Mouse (Mus musculus) kidney, postnatal 10 days (tissue): ENCODE measurements around the gene Foxd2.

Source experiments
- DNase-seq: peaks from one replicate; pipeline ENCODE4 v3.0.0; 2021; ENCODE audit warnings: mixed read lengths

The Foxd2 gene

DNA sequence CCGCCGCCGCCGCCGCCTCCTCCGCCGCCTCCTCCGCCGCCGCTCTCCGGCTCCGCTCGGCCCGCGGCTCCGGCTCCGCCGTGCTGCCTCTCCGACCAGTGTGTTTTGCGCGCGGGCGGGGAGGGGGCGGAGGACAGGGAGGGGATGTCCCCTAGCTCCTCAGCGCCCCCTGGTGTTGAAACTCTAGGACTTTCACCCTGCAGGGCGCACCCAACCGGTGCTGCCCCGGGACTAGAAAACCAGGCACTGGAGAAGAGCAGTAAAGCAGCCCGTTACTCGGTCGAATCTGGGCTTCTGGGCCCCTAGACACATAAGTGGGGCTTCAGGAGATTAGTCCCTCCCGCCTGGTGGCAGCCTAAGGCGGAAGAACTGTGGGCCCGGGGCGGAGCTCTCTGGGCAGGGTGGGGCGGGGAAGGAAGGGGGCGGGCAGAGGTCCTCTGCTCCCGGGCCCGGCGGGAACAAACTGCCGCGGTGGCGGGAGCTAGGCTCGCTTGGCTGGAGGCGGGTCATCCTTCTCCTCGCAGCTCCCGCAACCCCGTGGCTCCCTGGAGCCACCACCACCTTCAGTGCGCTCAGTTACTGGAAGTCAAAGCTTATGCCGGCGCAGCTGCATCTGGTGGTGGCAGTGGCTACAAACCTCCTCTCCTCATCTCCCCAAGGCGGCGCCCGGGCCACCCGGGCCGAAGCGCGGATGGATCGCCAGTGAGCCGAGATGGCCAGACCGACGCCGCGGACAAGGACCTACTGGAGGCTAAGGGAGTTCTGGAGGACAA is at the start of gene Foxd2:
TSS of gene Foxd2 (minus strand) at position 45 of the 773 bp plus-strand sequence.
- DNase-seq, result peak; percentile 95

- DNase-seq, result no peak
Measured at GRCm38 (mm10) chr4:114958231-114958630, 49.6 kb upstream of the Foxd2 start.

DNA sequence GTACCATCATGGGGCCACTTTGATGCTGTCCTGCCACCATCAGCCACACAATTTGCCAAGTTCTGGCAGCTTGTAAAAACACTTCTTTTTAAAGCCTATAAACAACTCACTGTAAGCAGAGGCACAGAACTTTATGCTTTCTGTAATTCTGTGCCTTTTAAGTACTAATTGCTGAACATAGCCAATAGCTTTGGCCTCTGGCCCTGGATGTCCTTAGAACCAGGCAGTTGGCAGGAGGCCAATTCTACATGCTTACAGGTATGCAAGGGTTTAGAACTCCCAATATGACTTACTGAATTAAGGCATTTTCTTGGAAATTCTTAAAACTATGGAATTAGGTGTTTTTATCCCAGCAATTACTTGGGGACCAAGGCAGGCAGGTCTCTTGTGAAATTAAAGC is 48.7 kb upstream of the Foxd2 start:
- DNase-seq, result peak; percentile 51

DNA sequence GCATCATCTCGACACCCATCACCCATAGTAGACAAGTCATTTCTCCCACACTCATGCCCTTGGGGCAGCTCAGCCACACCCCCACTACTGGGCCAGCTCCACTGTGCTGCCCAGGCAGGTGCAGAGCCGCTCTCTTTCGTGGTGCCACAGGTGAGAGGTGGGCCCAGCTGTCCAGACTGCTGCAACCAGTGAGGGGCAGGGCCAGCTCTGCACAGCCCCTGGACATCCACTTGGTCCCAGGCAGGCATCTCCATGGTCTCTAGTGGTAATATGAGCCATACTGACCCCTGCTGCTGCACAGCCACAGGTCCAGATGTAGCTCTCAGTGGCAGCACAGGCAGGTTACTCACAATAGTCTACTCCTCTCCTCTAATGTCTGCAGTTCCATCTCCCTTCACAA is 44.5 kb upstream of the Foxd2 start:
- DNase-seq, result no peak

DNA sequence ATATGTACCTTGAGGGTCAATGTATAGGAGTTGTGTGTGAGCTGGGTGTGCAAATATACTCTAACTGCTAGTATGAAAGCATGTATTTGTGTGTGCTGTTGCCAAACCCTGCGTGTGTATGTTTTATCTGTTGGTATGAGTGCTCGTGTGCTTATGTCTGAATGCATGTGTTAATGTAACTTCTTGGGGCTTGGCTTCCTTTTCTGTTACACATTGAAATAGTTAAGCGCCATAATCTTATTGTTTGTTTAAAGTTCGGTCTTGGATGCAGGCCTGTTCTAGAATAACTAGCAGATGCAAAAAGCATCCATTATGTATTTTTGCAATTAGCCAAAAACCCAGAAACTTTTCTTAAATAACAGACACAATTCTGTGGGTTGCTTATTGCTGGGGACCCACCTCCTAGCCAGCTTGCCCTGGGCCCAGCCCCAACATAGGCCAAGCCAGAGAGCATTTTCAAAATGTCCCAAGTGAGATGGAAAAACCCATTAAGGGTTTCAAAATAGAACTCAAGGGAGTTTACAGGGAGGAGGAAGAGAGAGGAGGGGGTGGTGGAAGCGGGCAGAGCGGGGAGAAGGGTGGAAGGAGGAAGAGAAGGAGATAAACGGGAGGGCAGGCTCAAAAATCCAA is 39.3 kb upstream of the Foxd2 start:
- DNase-seq, result no peak

DNA sequence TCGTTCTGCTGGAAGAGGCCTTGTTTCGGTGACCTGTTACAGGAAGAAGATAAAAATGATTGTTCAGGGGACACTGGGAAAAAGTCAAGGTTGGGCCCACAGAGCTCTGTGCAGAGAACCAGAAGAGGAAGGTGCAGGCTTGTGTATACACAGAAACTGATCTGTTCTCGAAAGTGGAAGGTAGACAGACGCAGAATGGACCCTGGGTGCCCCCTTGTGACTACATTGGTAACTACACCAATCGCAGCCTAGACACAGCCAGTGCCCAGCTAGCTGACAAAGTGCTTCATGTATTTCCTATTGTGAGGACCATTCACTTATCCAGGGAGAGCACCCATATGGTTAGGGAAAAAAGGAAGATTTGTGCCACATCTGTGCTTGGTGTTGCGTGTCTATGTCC is 38.7 kb upstream of the Foxd2 start:
- DNase-seq, result peak; percentile 90

DNA sequence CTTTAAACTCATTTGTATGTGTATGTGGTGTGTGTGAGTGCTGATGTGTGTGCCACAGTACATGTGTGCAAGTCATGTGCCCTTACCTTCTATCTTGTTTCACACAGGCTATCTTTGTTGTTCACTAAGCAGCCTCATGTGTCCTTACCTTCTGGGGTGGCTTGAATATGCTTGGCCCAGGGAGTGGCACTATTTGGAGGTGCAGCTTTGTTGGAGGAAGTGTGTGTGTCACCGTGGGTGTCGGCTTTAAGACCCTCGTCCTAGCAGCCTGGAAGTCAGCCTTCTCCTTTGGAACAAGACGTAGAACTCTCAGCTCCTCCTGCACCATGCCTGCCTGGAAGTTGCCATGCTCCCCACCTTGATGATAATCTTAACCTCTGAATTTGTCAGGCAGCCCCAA is 37.7 kb upstream of the Foxd2 start:
- DNase-seq, result no peak

DNA sequence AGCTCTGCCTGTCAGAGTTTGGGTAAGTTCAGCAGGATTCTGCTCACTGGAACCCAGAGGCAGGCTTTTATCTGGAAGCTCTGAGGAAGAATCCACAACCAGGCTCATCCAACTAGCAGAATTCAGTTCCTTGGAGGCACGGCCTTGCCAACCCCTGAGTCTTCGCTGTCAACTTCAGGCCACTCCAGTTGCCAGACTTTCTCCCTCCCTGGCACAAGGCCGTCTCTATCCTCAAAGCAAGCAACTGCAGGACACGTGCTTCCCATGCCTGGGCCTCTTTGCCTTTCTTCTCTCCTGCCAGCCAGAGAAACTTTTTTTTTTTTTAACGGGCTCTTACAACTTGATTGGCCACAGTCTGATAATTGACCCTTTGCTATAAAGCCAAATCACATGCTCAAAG is 36.3 kb upstream of the Foxd2 start:
- DNase-seq, result no peak

DNA sequence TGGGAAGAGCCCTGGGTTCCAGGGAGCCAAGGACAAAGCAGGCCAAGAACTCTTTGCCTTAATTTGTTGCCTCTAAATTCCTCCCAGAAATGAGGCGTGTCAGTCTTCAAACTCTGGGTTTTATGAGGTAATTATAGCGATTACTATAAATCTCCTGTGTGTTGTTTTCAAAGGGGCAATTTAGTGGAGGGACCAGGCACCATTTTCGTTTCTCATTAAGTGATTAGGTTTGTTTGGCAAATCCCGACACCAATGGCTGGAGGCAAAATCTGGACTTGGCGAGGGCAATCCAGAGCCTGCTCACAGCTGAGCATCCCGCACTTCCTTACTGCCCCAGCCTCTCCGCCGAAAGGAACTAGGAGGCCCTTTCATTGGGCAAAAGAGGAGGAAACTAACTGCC is 33.9 kb upstream of the Foxd2 start:
- DNase-seq, result no peak

- no peak for DNase-seq
Measured at GRCm38 (mm10) chr4:114942112-114942511, 33.4 kb upstream of the Foxd2 start.

- no peak for DNase-seq
Measured at GRCm38 (mm10) chr4:114941311-114941710, 32.6 kb upstream of the Foxd2 start.

- no peak for DNase-seq
Measured at GRCm38 (mm10) chr4:114938248-114938647, 29.6 kb upstream of the Foxd2 start.

- no peak for DNase-seq
Measured at GRCm38 (mm10) chr4:114937459-114938047, 28.9 kb upstream of the Foxd2 start.

- DNase-seq, result no peak
Measured at GRCm38 (mm10) chr4:114934188-114934587, 25.5 kb upstream of the Foxd2 start.

GRCm38 (mm10) chr4:114932747-114933146 is 24.1 kb upstream of the Foxd2 start:
- DNase-seq, result no peak

DNA sequence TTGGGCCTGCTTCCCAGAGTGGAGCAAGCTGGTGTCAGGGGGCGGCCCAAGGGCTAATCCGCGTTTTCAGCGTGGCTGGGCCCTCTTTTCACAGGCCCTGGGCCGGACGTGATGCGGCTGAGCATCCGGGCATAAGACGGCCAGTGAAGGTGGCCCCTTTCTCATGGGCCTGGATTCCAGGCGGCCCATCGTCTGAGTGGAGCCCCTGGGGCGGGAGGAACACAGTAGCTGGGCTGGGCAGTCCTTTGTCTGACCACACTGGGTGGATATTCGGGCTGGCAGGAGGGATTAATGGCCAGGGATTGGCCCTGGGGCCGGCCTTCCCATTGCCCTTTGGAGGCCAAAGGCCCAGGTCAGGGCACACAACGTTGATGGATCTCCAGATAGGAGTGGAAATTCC is 20.5 kb upstream of the Foxd2 start:
- no peak for DNase-seq

- DNase-seq, result no peak
Measured at GRCm38 (mm10) chr4:114925917-114926312, 17.2 kb upstream of the Foxd2 start, which contains the start of gene Foxe3. Foxe3 (minus strand) TSS chr4:114926013.

- DNase-seq, result peak; percentile 65
Measured at GRCm38 (mm10) chr4:114924971-114925916, 16.6 kb upstream of the Foxd2 start.

- DNase-seq, result peak; percentile 73
Measured at GRCm38 (mm10) chr4:114917091-114917490, 8.4 kb upstream of the Foxd2 start.

- DNase-seq, result no peak
Measured at GRCm38 (mm10) chr4:114916056-114916455, 7.4 kb upstream of the Foxd2 start.

- DNase-seq, result peak; percentile 79
Measured at GRCm38 (mm10) chr4:114913594-114913962, 4.9 kb upstream of the Foxd2 start.

- no peak for DNase-seq
Measured at GRCm38 (mm10) chr4:114912705-114913593, 4.3 kb upstream of the Foxd2 start.
